Mouse (Mus musculus) liver, adult (tissue): Measurements from ENCODE around the gene Gm9008.
"Not testable (repeated sequence)": the region's sequence is repeated elsewhere in the genome, so short reads cannot be mapped to it uniquely, and the experiment has no call there.

Source experiments
- GATA4 ChIP-seq: IDR thresholded peaks from 2 replicates; pipeline ENCODE4 v1.6.1; 2014; ENCODE audit warnings: mild to moderate bottlenecking, low read length; ENCODE audit not compliant: insufficient replicate concordance

The Gm9008 gene

DNA sequence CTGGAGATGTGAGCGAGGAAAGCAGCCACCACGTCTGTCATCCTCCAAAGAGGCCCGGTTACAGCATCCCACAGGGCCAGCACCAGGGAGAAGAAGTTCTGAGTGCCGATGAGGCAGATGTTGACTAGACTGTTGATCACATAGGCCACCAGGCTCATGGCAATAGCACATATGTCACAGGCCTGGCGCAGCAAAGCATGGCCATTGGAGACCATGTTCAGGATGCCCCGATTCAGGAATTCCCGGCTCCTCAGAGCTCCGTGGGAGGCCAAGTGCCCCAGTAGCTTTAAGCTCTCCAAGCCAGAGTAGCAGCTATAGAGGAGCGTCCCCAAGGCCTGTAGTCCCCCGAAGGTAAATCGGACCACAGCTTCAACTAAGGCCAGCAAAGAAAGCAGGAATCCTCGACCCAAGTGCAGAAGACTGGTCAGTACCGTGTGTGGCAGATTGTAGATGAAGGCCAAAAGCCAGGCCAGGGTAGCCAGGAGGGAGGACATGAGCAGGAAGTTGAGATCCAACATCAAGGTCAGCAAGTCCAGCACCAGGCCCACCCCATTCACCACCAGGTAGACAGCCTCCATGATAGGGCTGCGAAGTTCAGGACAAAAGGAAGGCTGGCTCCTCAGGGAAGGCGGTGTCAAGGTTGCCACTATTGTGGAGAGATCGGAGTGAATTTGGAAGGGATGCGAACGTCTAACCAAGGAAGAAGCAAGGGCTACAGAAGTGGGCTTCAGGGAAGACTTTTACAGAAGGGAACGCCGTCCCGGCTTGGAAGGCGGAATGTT is at the start of gene Gm9008:
Gene Gm9008 (minus strand): TSS at position 731 of the 782 bp plus-strand sequence.
- not testable (repeated sequence) for TF ChIP-seq GATA4

- no peak for TF ChIP-seq GATA4
Observed at GRCm38 (mm10) chr6:76521975-76522641, 24.5 kb upstream of the Gm9008 start.

DNA sequence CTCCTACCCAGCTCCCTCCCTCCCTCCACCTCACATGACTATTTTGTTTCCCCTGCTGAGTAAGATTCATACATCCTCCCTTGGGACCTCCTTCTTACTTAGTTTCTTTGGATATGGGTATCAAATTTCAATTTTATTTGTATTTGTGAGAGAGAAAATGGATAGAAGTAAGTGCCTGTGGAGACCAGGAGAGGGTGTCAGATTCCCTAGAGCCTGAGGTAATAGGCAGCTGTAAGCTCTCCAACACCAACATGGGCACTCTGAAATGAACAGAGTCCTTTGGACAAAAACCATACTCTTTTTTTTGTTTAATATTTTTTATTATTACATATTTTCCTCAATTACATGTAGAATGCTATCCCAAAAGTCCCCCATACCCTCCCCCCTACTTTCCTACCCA is 12.6 kb upstream of the Gm9008 start:
- TF ChIP-seq GATA4: no peak

- no peak for TF ChIP-seq GATA4
Observed at GRCm38 (mm10) chr6:76468194-76468593, 29.4 kb downstream of the Gm9008 start.
